ENCODE assay signal across 16 mouse cellular contexts in the genomic region with DNA sequence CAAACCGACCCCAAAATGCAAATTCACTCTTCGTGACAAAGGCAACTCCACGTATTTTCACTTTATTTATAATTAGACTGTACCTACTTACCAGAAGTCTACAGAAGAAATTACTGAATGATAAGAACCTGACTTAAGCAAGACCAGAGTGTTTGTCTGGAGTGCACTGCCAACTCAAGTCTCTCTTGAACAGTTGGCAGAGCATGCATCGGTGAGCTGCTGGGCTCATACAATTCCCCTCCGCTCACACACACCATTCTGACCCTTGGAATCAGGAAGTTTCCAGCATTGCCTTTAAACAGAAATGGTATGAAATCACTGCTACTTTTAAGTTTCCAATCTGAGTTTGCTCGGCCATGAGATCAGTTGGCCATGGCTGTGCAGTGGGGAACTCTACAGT.
"Had no signal": no experiment of that assay in that cellular context is flagged by ENCODE, and none has a peak within 500 bp of the region (broad histone marks: within the 10 kb centered on the region; RNA-seq: fewer than 3 reads in every experiment).

No protein-coding gene starts in this region.

- H3K36me3 ChIP-seq: liver, embryonic 13.5 days; lung, embryonic 15.5 days; midbrain, embryonic 15.5 days; neural tube, embryonic 12.5 days; neural tube, embryonic 15.5 days had no signal

- H3K27me3 ChIP-seq: liver, embryonic 13.5 days; lung, embryonic 15.5 days; midbrain, embryonic 12.5 days; midbrain, embryonic 15.5 days; neural tube, embryonic 12.5 days; neural tube, embryonic 15.5 days had no signal

- DNase-seq: kidney, adult 8-10 months; kidney, postnatal 25 days; layer of hippocampus, postnatal 36 days; liver, embryonic 13.5 days; right cerebral cortex, adult 18-20 months; thymus, adult 18-20 months; thymus, postnatal 36 days had no signal

- H3K9me3 ChIP-seq: liver, embryonic 13.5 days; lung, embryonic 15.5 days; midbrain, embryonic 12.5 days; midbrain, embryonic 15.5 days; neural tube, embryonic 12.5 days; neural tube, embryonic 15.5 days had no signal

- H3K27ac ChIP-seq: hindbrain, postnatal 0 days; left cerebral cortex, adult 2 months; liver, embryonic 13.5 days; lung, embryonic 15.5 days; midbrain, embryonic 12.5 days; midbrain, embryonic 15.5 days; neural tube, embryonic 12.5 days; neural tube, embryonic 15.5 days had no signal

- ATAC-seq: hindbrain, postnatal 0 days; inflammation-experienced regulatory T-cells, adult 6 months; intestine, embryonic 16.5 days; midbrain, embryonic 15.5 days had no signal

- H3K4me3 ChIP-seq: left cerebral cortex, adult 2 months; liver, embryonic 13.5 days; lung, embryonic 15.5 days; midbrain, embryonic 12.5 days; midbrain, embryonic 15.5 days; neural tube, embryonic 12.5 days; neural tube, embryonic 15.5 days had no signal

- H3K9ac ChIP-seq: liver, embryonic 13.5 days; lung, embryonic 15.5 days; midbrain, embryonic 12.5 days; midbrain, embryonic 15.5 days; neural tube, embryonic 12.5 days; neural tube, embryonic 15.5 days had no signal

- H3K4me1 ChIP-seq: lung, embryonic 15.5 days; midbrain, embryonic 12.5 days; midbrain, embryonic 15.5 days had no signal

- H3K4me2 ChIP-seq: liver, embryonic 13.5 days; lung, embryonic 15.5 days; midbrain, embryonic 12.5 days; midbrain, embryonic 15.5 days; neural tube, embryonic 12.5 days; neural tube, embryonic 15.5 days had no signal
